Mouse (Mus musculus): Measurements from ENCODE around the gene Acot2.

DNA sequence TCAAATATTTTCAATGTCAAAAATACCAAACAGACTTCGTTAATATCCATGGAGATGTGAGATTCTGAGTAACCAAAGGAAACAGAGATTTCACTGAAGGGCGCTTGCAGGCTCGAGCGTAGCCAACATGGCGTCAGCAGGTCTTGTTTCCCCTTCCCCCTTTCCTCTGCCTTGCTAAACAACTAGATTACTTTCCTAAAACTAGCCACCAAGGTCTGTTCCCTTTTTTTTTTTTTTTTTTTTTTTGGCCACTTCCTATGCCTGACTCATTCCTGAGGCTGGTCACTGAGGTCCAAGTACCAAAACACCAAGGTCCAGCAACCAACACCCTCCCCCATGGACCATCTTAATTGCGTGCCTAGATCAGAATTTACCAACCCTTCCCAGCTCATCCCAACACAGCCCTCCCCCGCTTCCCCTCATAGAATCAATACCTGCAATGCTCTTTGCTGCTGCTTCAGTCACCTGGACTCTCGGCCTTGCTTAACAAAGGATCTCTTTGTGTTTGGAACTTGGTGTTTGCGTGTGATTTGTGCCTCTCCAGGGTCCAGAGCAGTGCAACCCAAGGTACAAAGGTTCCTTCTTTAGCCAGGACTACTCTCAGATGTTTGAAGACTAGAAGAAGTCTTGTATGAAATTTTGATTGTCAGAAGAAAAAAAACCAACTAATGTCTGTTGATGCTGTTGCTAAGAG lies 35.5 kb downstream of the Acot2 start:
- TF ChIP-seq CTCF (IDR thresholded peaks at IDR 0.05; ENCODE audit: borderline replicate concordance, insufficient read depth, low read length) (no peak), POLR2A (IDR thresholded peaks at IDR 0.05; ENCODE audit: low read depth, low read length) (no peak)
